Mouse (Mus musculus): Measurements from ENCODE around the gene Luc7l3. TPM values are rescaled to one million over a fixed set of nuclear protein-coding genes. Genes with fewer than 3 reads are reported as not detected.
A peak's percentile ranks its signal among the peaks of the same experiment; 100 is the strongest.

Luc7l3 gene
- polyA plus RNA-seq, 1 experiment = 26.4 TPM

DNA sequence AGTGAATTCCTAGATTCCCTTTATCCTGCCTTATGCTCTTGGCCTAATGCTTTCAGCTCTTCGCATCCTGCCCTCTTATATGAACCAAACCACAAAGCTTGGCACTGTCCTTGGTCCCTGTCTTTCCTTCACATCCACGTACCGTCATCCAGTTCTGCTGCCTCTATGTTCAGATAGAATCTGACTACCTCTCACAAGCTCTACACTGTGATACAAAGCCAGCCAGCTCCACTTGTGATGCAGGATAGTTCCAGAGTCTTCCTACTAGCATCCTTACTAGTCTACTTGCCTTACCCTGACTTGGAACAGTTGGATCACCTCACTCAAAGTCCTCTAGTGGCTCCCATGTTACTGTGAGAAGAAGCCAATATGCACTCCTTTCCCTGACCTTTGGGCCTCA is 8.4 kb upstream of the Luc7l3 start:
- TF ChIP-seq POLR2A (IDR thresholded peaks at IDR 0.05; ENCODE audit: control insufficient read depth, extremely low read depth, insufficient read depth, low read length, poor library complexity) (no peak), CTCF (IDR thresholded peaks at IDR 0.05; ENCODE audit: borderline replicate concordance, control insufficient read depth, extremely low read depth, insufficient read depth, low read length, poor library complexity) (no peak)
- Histone ChIP-seq H3K27ac (ENCODE audit: control insufficient read depth, insufficient read depth, low read length) (no peak overlapping the region), H3K4me3 (ENCODE audit: control insufficient read depth, insufficient read depth, low read length) (no peak overlapping the region), H3K27me3 (ENCODE audit: control insufficient read depth, insufficient read depth, low read length) (no peaks in the 10 kb centered on the region), H3K36me3 (ENCODE audit: control insufficient read depth, insufficient read depth, low read length) (peaks cover 11% of the 10 kb centered on the region), H3K4me1 (replicated peaks; ENCODE audit: control insufficient read depth, insufficient read depth, low read length) (peaks cover 2% of the 10 kb centered on the region)
- DNase-seq = no peak
- over 99% methylated on average over 3 of the region's 3 CpGs for WGBS

GRCm38 (mm10) chr11:94329270-94329891 is 7.6 kb upstream of the Luc7l3 start:
- peaks cover 7% of the 10 kb centered on the region for H3K36me3 ChIP-seq (ENCODE audit: control insufficient read depth, insufficient read depth, low read length)
- 78% methylated on average over 4 of the region's 4 CpGs for WGBS
- no peaks in the 10 kb centered on the region for H3K27me3 ChIP-seq (ENCODE audit: control insufficient read depth, insufficient read depth, low read length)
- H3K27ac ChIP-seq (ENCODE audit: control insufficient read depth, insufficient read depth, low read length) = no peak overlapping the region
- H3K4me1 ChIP-seq (replicated peaks; ENCODE audit: control insufficient read depth, insufficient read depth, low read length) = peaks cover 2% of the 10 kb centered on the region
- peak; percentile 32 for DNase-seq
- TF ChIP-seq POLR2A (IDR thresholded peaks at IDR 0.05; ENCODE audit: control insufficient read depth, extremely low read depth, insufficient read depth, low read length, poor library complexity) (no peak), CTCF (IDR thresholded peaks at IDR 0.05; ENCODE audit: borderline replicate concordance, control insufficient read depth, extremely low read depth, insufficient read depth, low read length, poor library complexity) (no peak)
- no peak overlapping the region for H3K4me3 ChIP-seq (ENCODE audit: control insufficient read depth, insufficient read depth, low read length)

DNA sequence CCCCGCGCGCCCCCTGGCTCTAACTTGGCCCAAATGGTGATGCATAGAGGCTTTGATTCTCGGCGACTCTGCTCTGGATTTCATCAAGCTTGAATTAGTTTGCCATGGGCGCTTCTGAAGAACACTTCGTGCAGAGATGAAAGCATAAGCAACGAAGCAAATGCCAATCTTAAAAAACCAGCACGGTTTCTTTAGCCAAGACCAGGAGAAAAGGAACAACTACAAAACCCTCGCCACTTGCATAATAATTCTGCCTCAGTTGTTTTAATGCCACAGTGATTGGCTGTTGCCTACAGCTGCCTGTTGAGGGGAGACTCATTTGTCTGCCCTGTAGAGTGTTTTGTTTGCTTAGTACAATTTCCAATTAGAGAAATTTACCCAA is 6.8 kb upstream of the Luc7l3 start:
- no peaks in the 10 kb centered on the region for H3K36me3 ChIP-seq (ENCODE audit: control insufficient read depth, insufficient read depth, low read length)
- 6% methylated on average over 10 of the region's 10 CpGs for WGBS
- peaks cover 2% of the 10 kb centered on the region for H3K4me1 ChIP-seq (replicated peaks; ENCODE audit: control insufficient read depth, insufficient read depth, low read length)
- peak overlapping the region; percentile 88 for H3K4me3 ChIP-seq (ENCODE audit: control insufficient read depth, insufficient read depth, low read length)
- no peak for TF ChIP-seq POLR2A (IDR thresholded peaks at IDR 0.05; ENCODE audit: control insufficient read depth, extremely low read depth, insufficient read depth, low read length, poor library complexity)
- no peak for TF ChIP-seq CTCF (IDR thresholded peaks at IDR 0.05; ENCODE audit: borderline replicate concordance, control insufficient read depth, extremely low read depth, insufficient read depth, low read length, poor library complexity)
- no peak for DNase-seq
- H3K27me3 ChIP-seq (ENCODE audit: control insufficient read depth, insufficient read depth, low read length) = no peaks in the 10 kb centered on the region
- H3K27ac ChIP-seq (ENCODE audit: control insufficient read depth, insufficient read depth, low read length) = peak overlapping the region; percentile 46; the same call in 1 of the 2 replicates

- H3K4me3 ChIP-seq (ENCODE audit: control insufficient read depth, insufficient read depth, low read length) = peak within 1 kb of the TSS; percentile 88
- WGBS = under 1% methylated on average over 77 of the region's 78 CpGs
- peak; percentile 76 for TF ChIP-seq POLR2A (IDR thresholded peaks at IDR 0.05; ENCODE audit: control insufficient read depth, extremely low read depth, insufficient read depth, low read length, poor library complexity)
- TF ChIP-seq CTCF (IDR thresholded peaks at IDR 0.05; ENCODE audit: borderline replicate concordance, control insufficient read depth, extremely low read depth, insufficient read depth, low read length, poor library complexity) = no peak
- DNase-seq = peak; percentile 84
- H3K27ac ChIP-seq (ENCODE audit: control insufficient read depth, insufficient read depth, low read length) = peak within 1 kb of the TSS; percentile 46
- peaks cover 2% of the 10 kb centered on the region for H3K4me1 ChIP-seq (replicated peaks; ENCODE audit: control insufficient read depth, insufficient read depth, low read length)
- no peaks in the 10 kb centered on the region for H3K36me3 ChIP-seq (ENCODE audit: control insufficient read depth, insufficient read depth, low read length)
- no peaks in the 10 kb centered on the region for H3K27me3 ChIP-seq (ENCODE audit: control insufficient read depth, insufficient read depth, low read length)
Measured at GRCm38 (mm10) chr11:94327693-94328643, 6.2 kb upstream of the Luc7l3 start, which contains the start of gene Ankrd40. Gene Ankrd40, plus strand, starts transcription at chr11:94328001.

DNA sequence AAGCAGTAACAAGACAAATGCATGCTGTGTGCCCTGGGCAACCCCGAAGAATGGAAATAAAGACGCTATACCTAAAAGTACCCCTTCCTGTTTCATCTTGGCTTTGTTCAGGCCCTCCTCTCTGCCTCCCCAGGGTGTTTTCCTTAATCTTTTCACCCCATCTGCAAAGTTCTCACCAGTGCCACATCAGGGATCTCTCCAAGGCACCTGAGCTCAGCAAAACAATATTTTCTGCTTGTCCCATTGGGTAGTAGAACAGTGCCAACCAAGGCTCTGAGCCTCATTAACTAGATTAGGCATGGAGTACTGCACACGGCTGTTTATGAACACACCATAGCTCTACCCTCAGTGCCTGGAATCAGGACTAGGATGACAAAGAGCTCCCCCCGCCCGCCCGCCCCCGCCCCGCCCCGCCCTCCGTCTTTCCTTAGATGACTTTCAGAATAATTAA is 5.2 kb upstream of the Luc7l3 start:
- TF ChIP-seq POLR2A (IDR thresholded peaks at IDR 0.05; ENCODE audit: control insufficient read depth, extremely low read depth, insufficient read depth, low read length, poor library complexity) (no peak), CTCF (IDR thresholded peaks at IDR 0.05; ENCODE audit: borderline replicate concordance, control insufficient read depth, extremely low read depth, insufficient read depth, low read length, poor library complexity) (no peak)
- H3K27me3 ChIP-seq (ENCODE audit: control insufficient read depth, insufficient read depth, low read length) = no peaks in the 10 kb centered on the region
- no peak overlapping the region for H3K27ac ChIP-seq (ENCODE audit: control insufficient read depth, insufficient read depth, low read length)
- 49% methylated on average over 10 of the region's 10 CpGs for WGBS
- H3K4me1 ChIP-seq (replicated peaks; ENCODE audit: control insufficient read depth, insufficient read depth, low read length) = peaks cover 7% of the 10 kb centered on the region
- no peaks in the 10 kb centered on the region for H3K36me3 ChIP-seq (ENCODE audit: control insufficient read depth, insufficient read depth, low read length)
- no peak overlapping the region for H3K4me3 ChIP-seq (ENCODE audit: control insufficient read depth, insufficient read depth, low read length)
- no peak for DNase-seq

DNA sequence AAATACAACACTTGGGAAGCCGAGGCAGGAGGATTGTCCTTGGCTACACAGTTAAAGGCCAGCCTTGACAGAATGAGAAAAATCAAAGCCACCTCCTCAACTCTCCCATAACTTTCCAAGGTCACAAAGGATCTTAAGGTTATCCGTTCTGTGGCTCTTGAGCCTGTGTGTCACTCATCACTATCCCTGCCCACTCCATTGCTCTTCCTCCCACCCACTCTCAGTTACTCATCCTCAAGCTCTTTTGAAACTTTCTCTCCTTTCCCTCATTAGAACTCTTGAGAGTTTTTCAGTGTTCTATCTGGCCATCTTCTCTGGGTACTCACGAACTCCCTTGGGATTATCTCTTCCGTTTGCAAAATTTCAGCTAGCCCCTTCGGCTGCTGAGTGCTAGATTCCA is 2.8 kb upstream of the Luc7l3 start:
- TF ChIP-seq CTCF (IDR thresholded peaks at IDR 0.05; ENCODE audit: borderline replicate concordance, control insufficient read depth, extremely low read depth, insufficient read depth, low read length, poor library complexity) (no peak), POLR2A (IDR thresholded peaks at IDR 0.05; ENCODE audit: control insufficient read depth, extremely low read depth, insufficient read depth, low read length, poor library complexity) (no peak)
- Histone ChIP-seq H3K36me3 (ENCODE audit: control insufficient read depth, insufficient read depth, low read length) (no peaks in the 10 kb centered on the region), H3K27me3 (ENCODE audit: control insufficient read depth, insufficient read depth, low read length) (no peaks in the 10 kb centered on the region), H3K27ac (ENCODE audit: control insufficient read depth, insufficient read depth, low read length) (no peak overlapping the region), H3K4me3 (ENCODE audit: control insufficient read depth, insufficient read depth, low read length) (no peak overlapping the region), H3K4me1 (replicated peaks; ENCODE audit: control insufficient read depth, insufficient read depth, low read length) (peaks cover 7% of the 10 kb centered on the region)
- no peak for DNase-seq
- WGBS = 97% methylated on average over 5 of the region's 5 CpGs
